In the genomic region with DNA sequence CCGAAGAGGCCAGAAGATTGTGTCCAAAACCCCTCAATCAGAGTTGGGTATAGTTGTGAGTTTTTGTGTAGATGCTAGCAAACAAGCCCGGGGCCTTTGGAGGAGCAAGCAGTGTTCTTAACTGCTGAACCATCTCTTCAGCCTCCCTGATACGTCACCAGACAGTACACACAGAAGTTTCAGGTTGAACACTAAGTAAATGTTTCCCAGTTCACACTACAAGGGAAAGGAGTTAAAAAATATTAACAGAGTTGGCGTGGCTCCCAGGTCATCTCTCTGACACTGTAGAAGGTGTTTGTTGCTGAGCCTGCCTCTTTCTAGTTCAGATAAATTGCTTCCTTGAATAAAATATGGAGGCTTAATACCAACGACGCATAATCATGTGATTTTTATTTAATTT, we compare ENCODE assay signal across 16 mouse cellular contexts.
"Had no signal": no experiment of that assay in that cellular context is flagged by ENCODE, and none has a peak within 500 bp of the region (broad histone marks: within the 10 kb centered on the region; RNA-seq: fewer than 3 reads in every experiment).

No protein-coding gene starts in this region.

- ATAC-seq: hindbrain, postnatal 0 days; liver, postnatal 0 days; midbrain, embryonic 13.5 days had no signal

- H3K9me3 ChIP-seq: limb, embryonic 12.5 days; liver, embryonic 13.5 days; lung, embryonic 15.5 days; midbrain, embryonic 13.5 days; neural tube, embryonic 15.5 days had no signal

- H3K27me3 ChIP-seq: limb, embryonic 12.5 days; liver, embryonic 13.5 days; lung, embryonic 15.5 days; midbrain, embryonic 13.5 days; neural tube, embryonic 15.5 days had no signal

- H3K4me1 ChIP-seq: liver, embryonic 13.5 days; lung, embryonic 15.5 days; neural tube, embryonic 15.5 days had no signal

- H3K27ac ChIP-seq: hindbrain, postnatal 0 days; limb, embryonic 12.5 days; liver, embryonic 13.5 days; lung, embryonic 15.5 days; midbrain, embryonic 13.5 days; neural tube, embryonic 15.5 days had no signal

- H3K36me3 ChIP-seq: limb, embryonic 12.5 days; liver, embryonic 13.5 days; lung, embryonic 15.5 days; midbrain, embryonic 13.5 days; neural tube, embryonic 15.5 days had no signal

- DNase-seq: layer of hippocampus, adult 9-11 months; layer of hippocampus, postnatal 36 days; liver; liver, embryonic 13.5 days; liver, postnatal 0 days; lung, postnatal 14 days; right cerebral cortex, adult 18-20 months; spleen, adult 18-20 months; thymus, adult 2 months; thymus, postnatal 25 days had no signal

- H3K9ac ChIP-seq: limb, embryonic 12.5 days; liver, embryonic 13.5 days; liver, postnatal 0 days; lung, embryonic 15.5 days; midbrain, embryonic 13.5 days; neural tube, embryonic 15.5 days had no signal

- H3K4me2 ChIP-seq: limb, embryonic 12.5 days; liver, embryonic 13.5 days; lung, embryonic 15.5 days; midbrain, embryonic 13.5 days; neural tube, embryonic 15.5 days had no signal

- H3K4me3 ChIP-seq: limb, embryonic 12.5 days; liver, embryonic 13.5 days; lung, embryonic 15.5 days; midbrain, embryonic 13.5 days; myocyte; neural tube, embryonic 15.5 days had no signal
